Mouse (Mus musculus) midbrain, embryonic 13.5 days (tissue): ENCODE data around the gene Dnpep. TPM values are rescaled to one million over a fixed set of nuclear protein-coding genes. Genes with fewer than 3 reads are reported as not detected.

Experiments
- polyA plus RNA-seq: library from polyadenylated mRNA; unstranded; fragments of >200 nt; fragmentation: Nextera tagmentation; extraction: Ambion mirVana; gene quantifications from 2 replicates; pipeline ENCODE4 v1.2.1, GENCODE M21; 2015

Dnpep gene
- polyA plus RNA-seq, 1 experiment from 2014 or later = 161 TPM

Other genes with a start within 250 kb of the Dnpep start
- 8.6 and 8.7 TPM in 2 replicates for gene Nhej1, start 192.8 kb downstream of the Dnpep start, polyA plus RNA-seq
- gene Slc23a3, start 184.1 kb downstream of the Dnpep start, polyA plus RNA-seq = not detected in 2 replicates
- 66.7 and 68.5 TPM in 2 replicates for gene Cnppd1, start 175.3 kb downstream of the Dnpep start, polyA plus RNA-seq
- 99.4 and 109 TPM in 2 replicates for gene Retreg2, start 175.2 kb downstream of the Dnpep start, polyA plus RNA-seq
- 37.8 and 39.2 TPM in 2 replicates for gene Zfand2b, start 149.3 kb downstream of the Dnpep start, polyA plus RNA-seq
- gene Abcb6, start 137.6 kb downstream of the Dnpep start, polyA plus RNA-seq = 37.8 and 38.3 TPM in 2 replicates
- 23.9 and 27.5 TPM in 2 replicates for gene Ankzf1, start 125.8 kb downstream of the Dnpep start, polyA plus RNA-seq
- 39.8 and 43.1 TPM in 2 replicates for gene Atg9a, start 125.8 kb downstream of the Dnpep start, polyA plus RNA-seq
- gene Glb1l, start 107.2 kb downstream of the Dnpep start, polyA plus RNA-seq = 24.3 and 24.9 TPM in 2 replicates
- gene Stk16, start 107.2 kb downstream of the Dnpep start, polyA plus RNA-seq = 137 and 152 TPM in 2 replicates
- gene Tuba4a, start 98.1 kb downstream of the Dnpep start, polyA plus RNA-seq = 3.9 and 5.3 TPM in 2 replicates
- gene A630095N17Rik, start 85.9 kb downstream of the Dnpep start, polyA plus RNA-seq = not detected in 2 replicates
- 47.6 and 56.7 TPM in 2 replicates for gene Dnajb2, start 81.6 kb downstream of the Dnpep start, polyA plus RNA-seq
- gene Ptprn, start 53.5 kb downstream of the Dnpep start, polyA plus RNA-seq = 11.1 and 14.0 TPM in 2 replicates
- 97.4 and 99.9 TPM in 2 replicates for gene Resp18, start 39.6 kb downstream of the Dnpep start, polyA plus RNA-seq
- 0.84 and 1.1 TPM in 2 replicates for gene Des, start 42.3 kb upstream of the Dnpep start, polyA plus RNA-seq
- 11.2 and 12.8 TPM in 2 replicates for gene Speg, start 57.3 kb upstream of the Dnpep start, polyA plus RNA-seq
- gene Gmppa, start 117.9 kb upstream of the Dnpep start, polyA plus RNA-seq = 78.4 and 88.8 TPM in 2 replicates
- 57.3 and 81.6 TPM in 2 replicates for gene Asic4, start 132.4 kb upstream of the Dnpep start, polyA plus RNA-seq
- gene Chpf, start 161.3 kb upstream of the Dnpep start, polyA plus RNA-seq = 25.1 and 28.7 TPM in 2 replicates
- 46.1 and 47.3 TPM in 2 replicates for gene Tmem198, start 161.5 kb upstream of the Dnpep start, polyA plus RNA-seq
- gene Obsl1, start 188.5 kb upstream of the Dnpep start, polyA plus RNA-seq = 18.6 and 25.7 TPM in 2 replicates
- gene Inha, start 189.1 kb upstream of the Dnpep start, polyA plus RNA-seq = 8.5 and 12.5 TPM in 2 replicates
- gene Stk11ip, start 203.5 kb upstream of the Dnpep start, polyA plus RNA-seq = 20.0 and 23.6 TPM in 2 replicates
- gene Slc4a3, start 228.3 kb upstream of the Dnpep start, polyA plus RNA-seq = 35.5 and 42.9 TPM in 2 replicates